Mouse (Mus musculus): ENCODE measurements around the gene Alkbh6. TPM values are rescaled to one million over a fixed set of nuclear protein-coding genes. Genes with fewer than 3 reads are reported as not detected.
A peak's percentile ranks its signal among the peaks of the same experiment; 100 is the strongest.

The Alkbh6 gene
- polyA plus RNA-seq, 1 experiment = 29.5 TPM

- Histone ChIP-seq H3K9ac (ENCODE audit: low read depth, poor library complexity, severe bottlenecking) (peak within 1 kb of the TSS; percentile 69), H3K4me3 (ENCODE audit: low read depth, low read length) (peak within 1 kb of the TSS; percentile 81), H3K27ac (ENCODE audit: insufficient read depth, low read length) (no peak within 1 kb of the TSS), H3K4me1 (ENCODE audit: control insufficient read depth, insufficient read depth, low read length) (peaks cover 2% of the 10 kb centered on the region), H3K36me3 (ENCODE audit: control insufficient read depth, insufficient read depth, low read length, poor library complexity, severe bottlenecking) (no peaks in the 10 kb centered on the region), H3K9me3 (replicated peaks; ENCODE audit: control insufficient read depth, insufficient read depth, low read length, poor library complexity, severe bottlenecking) (no peaks in the 10 kb centered on the region), H3K27me3 (ENCODE audit: control insufficient read depth, insufficient read depth, low read length, poor library complexity, severe bottlenecking) (no peaks in the 10 kb centered on the region)
- TF ChIP-seq EP300 (IDR thresholded peaks at IDR 0.05; ENCODE audit: insufficient read depth, low read depth, low read length) = 0 out of 2 replicates have a peak, but pooled peaks have one; percentile 41
- TF ChIP-seq CTCF (IDR thresholded peaks at IDR 0.05; ENCODE audit: low read depth, low read length) = no peak
- peak; percentile 53 for TF ChIP-seq POLR2A (IDR thresholded peaks at IDR 0.05; ENCODE audit: insufficient read depth, low read length)
Measured at GRCm38 (mm10) chr7:30314721-30315155, 6.2 kb downstream of the Alkbh6 start, which contains the start of gene Syne4. Gene Syne4, plus strand, starts transcription at chr7:30314807.

DNA sequence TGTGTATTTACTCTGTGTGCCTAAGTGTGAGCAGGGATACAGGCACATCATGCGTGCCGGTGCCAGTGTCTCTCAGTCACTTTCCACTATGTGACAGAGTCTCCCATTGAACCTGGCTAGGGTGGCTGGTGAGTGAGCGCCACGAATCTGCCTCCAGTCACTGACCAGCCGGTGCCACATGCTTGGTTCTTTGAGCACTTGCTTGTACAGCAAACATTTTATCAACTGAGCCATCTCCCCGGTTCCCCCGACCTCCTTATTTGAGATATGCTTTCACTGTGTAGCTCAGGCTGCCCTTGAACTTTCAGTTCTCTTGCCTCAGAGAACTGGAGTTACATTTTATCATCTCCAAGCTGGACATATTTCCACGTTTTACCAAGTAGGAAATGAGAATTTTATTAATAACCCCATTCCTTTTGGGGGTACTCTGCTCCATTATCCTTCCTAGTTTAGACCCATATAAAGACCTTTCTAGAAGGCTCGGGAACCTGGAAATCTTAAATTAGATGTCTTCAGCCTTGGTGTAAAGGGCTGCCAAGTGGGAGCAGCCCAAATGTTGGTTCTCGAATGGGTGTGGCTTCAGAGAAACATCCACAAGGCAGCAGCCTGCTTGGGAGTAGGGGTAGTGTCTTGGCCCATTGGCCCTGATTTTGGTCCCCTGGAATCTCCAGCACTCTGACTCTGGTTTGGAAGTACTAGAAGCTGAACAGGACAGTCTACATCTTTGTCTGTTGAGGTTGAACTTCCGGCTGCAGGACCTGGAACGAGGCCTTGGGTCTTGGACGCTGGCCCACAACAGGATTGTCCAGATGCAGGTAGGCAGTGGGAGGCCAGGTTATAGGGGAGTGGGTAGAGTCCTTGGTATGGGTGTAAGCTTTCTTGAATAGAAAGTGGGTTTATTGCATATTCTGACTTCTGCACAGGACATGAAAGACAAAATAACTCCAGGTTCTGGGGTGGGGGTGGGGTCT is 7.3 kb downstream of the Alkbh6 start:
- Histone ChIP-seq H3K9me3 (replicated peaks; ENCODE audit: control insufficient read depth, insufficient read depth, low read length, poor library complexity, severe bottlenecking) (no peaks in the 10 kb centered on the region), H3K36me3 (ENCODE audit: control insufficient read depth, insufficient read depth, low read length, poor library complexity, severe bottlenecking) (no peaks in the 10 kb centered on the region), H3K27ac (ENCODE audit: insufficient read depth, low read length) (no peak overlapping the region), H3K9ac (ENCODE audit: low read depth, poor library complexity, severe bottlenecking) (peak overlapping the region; percentile 69; the same call in 1 of the 2 replicates), H3K4me1 (ENCODE audit: control insufficient read depth, insufficient read depth, low read length) (no peaks in the 10 kb centered on the region), H3K27me3 (ENCODE audit: control insufficient read depth, insufficient read depth, low read length, poor library complexity, severe bottlenecking) (no peaks in the 10 kb centered on the region), H3K4me3 (ENCODE audit: low read depth, low read length) (peak overlapping the region; percentile 81)
- TF ChIP-seq CTCF (IDR thresholded peaks at IDR 0.05; ENCODE audit: low read depth, low read length) (no peak), POLR2A (IDR thresholded peaks at IDR 0.05; ENCODE audit: insufficient read depth, low read length) (no peak), EP300 (IDR thresholded peaks at IDR 0.05; ENCODE audit: insufficient read depth, low read depth, low read length) (no peak)

DNA sequence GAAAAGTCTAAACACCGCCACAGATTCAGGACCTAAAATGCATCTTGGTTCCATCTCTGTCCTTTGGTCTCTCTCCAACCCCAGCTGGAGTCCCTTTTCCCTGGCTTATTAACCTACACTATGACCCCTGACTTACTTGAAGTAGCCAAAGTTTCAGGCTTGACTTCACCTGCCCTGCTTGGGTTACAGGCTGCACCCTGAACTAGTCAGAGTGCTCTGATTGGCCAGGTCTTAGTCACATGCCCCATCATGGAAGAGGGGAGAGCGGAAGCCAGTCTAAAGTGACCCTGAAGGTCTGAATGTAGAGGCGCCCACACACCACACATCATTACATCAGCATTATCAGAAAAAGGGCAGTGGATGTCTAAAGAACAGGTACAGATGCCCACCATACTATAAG is 9.6 kb downstream of the Alkbh6 start:
- no peaks in the 10 kb centered on the region for H3K4me1 ChIP-seq (ENCODE audit: control insufficient read depth, insufficient read depth, low read length)
- H3K27me3 ChIP-seq (ENCODE audit: control insufficient read depth, insufficient read depth, low read length, poor library complexity, severe bottlenecking) = no peaks in the 10 kb centered on the region
- no peak overlapping the region for H3K4me3 ChIP-seq (ENCODE audit: low read depth, low read length)
- no peaks in the 10 kb centered on the region for H3K36me3 ChIP-seq (ENCODE audit: control insufficient read depth, insufficient read depth, low read length, poor library complexity, severe bottlenecking)
- no peaks in the 10 kb centered on the region for H3K9me3 ChIP-seq (replicated peaks; ENCODE audit: control insufficient read depth, insufficient read depth, low read length, poor library complexity, severe bottlenecking)
- no peak overlapping the region for H3K9ac ChIP-seq (ENCODE audit: low read depth, poor library complexity, severe bottlenecking)
- no peak for TF ChIP-seq CTCF (IDR thresholded peaks at IDR 0.05; ENCODE audit: low read depth, low read length)
- TF ChIP-seq EP300 (IDR thresholded peaks at IDR 0.05; ENCODE audit: insufficient read depth, low read depth, low read length) = no peak
- no peak for TF ChIP-seq POLR2A (IDR thresholded peaks at IDR 0.05; ENCODE audit: insufficient read depth, low read length)
- H3K27ac ChIP-seq (ENCODE audit: insufficient read depth, low read length) = no peak overlapping the region

- Histone ChIP-seq H3K36me3 (ENCODE audit: control insufficient read depth, insufficient read depth, low read length, poor library complexity, severe bottlenecking) (no peaks in the 10 kb centered on the region), H3K27me3 (ENCODE audit: control insufficient read depth, insufficient read depth, low read length, poor library complexity, severe bottlenecking) (no peaks in the 10 kb centered on the region), H3K9ac (ENCODE audit: low read depth, poor library complexity, severe bottlenecking) (no peak overlapping the region), H3K4me1 (ENCODE audit: control insufficient read depth, insufficient read depth, low read length) (no peaks in the 10 kb centered on the region), H3K27ac (ENCODE audit: insufficient read depth, low read length) (no peak overlapping the region), H3K4me3 (ENCODE audit: low read depth, low read length) (no peak overlapping the region), H3K9me3 (replicated peaks; ENCODE audit: control insufficient read depth, insufficient read depth, low read length, poor library complexity, severe bottlenecking) (no peaks in the 10 kb centered on the region)
- TF ChIP-seq POLR2A (IDR thresholded peaks at IDR 0.05; ENCODE audit: insufficient read depth, low read length) (no peak), EP300 (IDR thresholded peaks at IDR 0.05; ENCODE audit: insufficient read depth, low read depth, low read length) (no peak), CTCF (IDR thresholded peaks at IDR 0.05; ENCODE audit: low read depth, low read length) (no peak)
Measured at GRCm38 (mm10) chr7:30320946-30321345, 12.4 kb downstream of the Alkbh6 start.

DNA sequence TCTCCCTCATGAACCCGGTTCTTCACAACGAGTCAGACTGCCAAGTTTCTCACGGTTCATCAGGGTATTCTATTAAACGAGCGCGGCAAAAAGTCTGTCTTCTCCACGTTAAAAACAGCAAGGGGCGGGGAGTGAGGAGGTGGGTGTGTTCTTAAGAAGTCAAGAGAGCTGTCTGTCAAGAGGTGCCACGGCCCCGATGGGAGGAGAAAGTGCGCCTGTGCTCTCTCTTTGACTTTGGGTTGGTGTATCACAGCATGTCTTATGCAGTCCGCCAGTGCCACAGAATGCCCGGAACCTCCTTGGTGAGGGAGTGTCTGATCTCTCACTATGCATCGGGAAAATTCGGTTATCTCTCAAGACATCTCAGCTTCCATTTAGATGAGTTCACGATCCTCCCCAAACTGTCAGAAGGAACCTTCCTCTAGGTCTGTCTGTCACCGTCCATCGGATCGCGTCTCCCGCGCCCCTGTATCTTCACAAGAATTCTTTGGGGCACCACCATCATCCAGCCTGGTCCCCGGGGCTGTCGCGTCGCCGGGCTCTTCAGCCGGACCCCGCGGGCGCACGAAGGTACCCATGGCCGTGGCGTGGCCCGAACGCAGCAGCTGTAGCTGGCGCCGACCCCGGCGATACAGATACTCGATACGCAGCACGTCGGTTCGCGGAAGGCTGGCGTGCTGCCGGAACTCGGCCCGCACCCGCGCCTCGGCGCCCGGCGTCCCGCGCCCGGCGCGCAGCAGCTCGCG is 13.2 kb downstream of the Alkbh6 start, which contains the start of gene E130208F15Rik:
E130208F15Rik (plus strand) TSS at position 202 of the 746 bp plus-strand sequence.
- H3K4me3 ChIP-seq (ENCODE audit: low read depth, low read length) = peak within 1 kb of the TSS; percentile 84
- TF ChIP-seq POLR2A (IDR thresholded peaks at IDR 0.05; ENCODE audit: insufficient read depth, low read length) = no peak
- no peak for TF ChIP-seq CTCF (IDR thresholded peaks at IDR 0.05; ENCODE audit: low read depth, low read length)
- no peak for TF ChIP-seq EP300 (IDR thresholded peaks at IDR 0.05; ENCODE audit: insufficient read depth, low read depth, low read length)
- peak within 1 kb of the TSS; percentile 73 for H3K27ac ChIP-seq (ENCODE audit: insufficient read depth, low read length)
- no peaks in the 10 kb centered on the region for H3K27me3 ChIP-seq (ENCODE audit: control insufficient read depth, insufficient read depth, low read length, poor library complexity, severe bottlenecking)
- peak within 1 kb of the TSS; percentile 77 for H3K9ac ChIP-seq (ENCODE audit: low read depth, poor library complexity, severe bottlenecking)
- no peaks in the 10 kb centered on the region for H3K9me3 ChIP-seq (replicated peaks; ENCODE audit: control insufficient read depth, insufficient read depth, low read length, poor library complexity, severe bottlenecking)
- H3K36me3 ChIP-seq (ENCODE audit: control insufficient read depth, insufficient read depth, low read length, poor library complexity, severe bottlenecking) = no peaks in the 10 kb centered on the region
- H3K4me1 ChIP-seq (ENCODE audit: control insufficient read depth, insufficient read depth, low read length) = no peaks in the 10 kb centered on the region
